Mouse (Mus musculus): ENCODE data around the gene Phospho1.

Gene Phospho1

DNA sequence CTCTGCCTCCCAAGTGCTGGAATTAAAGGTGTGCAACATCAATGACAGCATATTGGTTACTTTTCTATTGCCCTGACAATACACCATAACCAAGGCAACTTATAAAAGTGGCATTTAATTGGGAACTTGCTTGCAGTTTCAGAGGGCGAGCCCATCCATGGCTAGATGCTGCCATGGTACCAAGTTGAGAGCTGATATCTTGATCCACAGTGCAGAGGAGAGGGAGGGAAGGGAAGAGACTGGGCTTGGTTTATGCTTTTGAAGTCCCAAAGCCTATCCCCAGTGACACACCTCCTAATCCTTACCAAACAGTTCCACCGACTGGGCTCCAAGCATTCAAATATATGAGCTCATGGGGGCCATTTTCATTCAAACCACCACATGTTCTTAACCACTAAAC lies 10.2 kb upstream of the Phospho1 start:
- no peak for DNase-seq

DNA sequence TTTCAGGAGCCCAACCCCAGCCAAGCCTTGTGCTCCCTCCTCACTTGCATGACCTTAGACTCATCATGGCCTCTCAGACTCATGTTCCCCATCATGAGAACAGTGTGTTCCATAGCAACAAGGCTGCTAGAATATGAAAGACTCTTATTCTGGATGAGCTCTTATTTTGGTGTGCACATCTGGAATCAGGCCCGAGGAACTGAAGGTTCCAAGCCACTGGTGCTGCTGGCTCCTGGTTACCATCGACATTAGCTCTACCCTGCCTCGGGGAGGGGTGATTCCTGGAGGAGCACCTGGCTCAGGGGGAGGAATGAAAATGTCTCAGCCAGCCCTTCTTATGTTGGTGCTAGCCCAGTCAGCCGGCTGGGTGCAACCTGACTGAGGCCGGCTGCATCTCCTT lies 9.4 kb upstream of the Phospho1 start:
- no peak for DNase-seq

DNA sequence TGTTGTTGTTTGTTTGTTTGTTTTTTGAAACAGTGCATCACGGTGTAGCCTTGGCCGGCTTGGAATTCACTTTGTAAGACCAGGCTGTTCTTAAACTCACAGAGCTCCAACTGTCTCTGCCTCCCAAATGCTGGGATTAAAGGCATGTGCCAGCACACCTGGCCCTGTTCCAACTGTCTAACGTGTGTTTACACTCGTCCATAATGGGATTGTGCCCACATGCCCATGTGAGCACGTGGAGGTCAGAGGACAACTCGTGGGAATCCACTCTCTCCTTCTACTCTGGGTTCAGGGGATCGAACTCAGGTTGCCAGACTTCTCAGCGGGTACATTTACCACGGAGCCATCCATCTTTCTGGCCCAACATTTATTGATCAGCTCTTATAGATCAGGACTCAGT lies 8.9 kb upstream of the Phospho1 start:
- no peak for DNase-seq

DNA sequence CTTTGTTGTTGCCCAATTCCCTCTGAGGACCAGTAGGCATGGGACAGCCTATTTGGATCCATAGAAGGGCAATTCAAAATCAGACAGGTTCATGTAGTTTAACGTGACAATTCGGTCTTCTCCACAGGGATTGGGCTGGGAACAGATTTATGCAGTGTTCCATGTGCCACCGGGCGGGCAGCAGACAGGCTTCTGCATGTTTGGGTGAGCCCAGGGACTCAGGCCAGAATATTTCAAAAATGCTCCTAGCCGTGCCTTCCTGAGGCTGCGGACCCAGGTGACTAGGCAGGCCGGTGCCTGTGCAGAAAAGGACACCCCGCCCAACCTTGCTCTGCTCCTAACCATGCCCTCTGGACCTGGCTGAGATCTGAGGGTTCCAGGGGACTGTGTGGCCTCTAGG lies 5.2 kb upstream of the Phospho1 start:
- DNase-seq = no peak

DNA sequence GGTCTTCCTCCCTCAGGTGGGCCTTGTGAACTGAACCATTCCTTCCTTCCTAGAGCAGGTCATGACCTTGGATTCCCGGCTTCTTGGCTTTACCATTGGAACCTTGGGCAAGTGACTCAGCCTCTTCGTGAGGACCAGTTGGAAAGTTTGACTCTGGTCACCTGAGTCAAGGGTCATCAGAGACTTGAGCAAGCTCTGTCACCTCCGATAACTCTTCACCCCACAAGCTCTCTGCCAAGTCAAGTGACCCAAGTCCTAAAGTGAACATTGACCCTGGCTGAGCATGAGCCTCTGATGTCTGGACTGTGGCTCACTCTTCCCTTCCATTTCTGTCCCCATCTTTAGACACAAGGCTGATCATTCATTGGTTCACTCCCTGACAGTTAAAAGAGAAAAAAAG lies 2.8 kb upstream of the Phospho1 start:
- no peak for DNase-seq

DNA sequence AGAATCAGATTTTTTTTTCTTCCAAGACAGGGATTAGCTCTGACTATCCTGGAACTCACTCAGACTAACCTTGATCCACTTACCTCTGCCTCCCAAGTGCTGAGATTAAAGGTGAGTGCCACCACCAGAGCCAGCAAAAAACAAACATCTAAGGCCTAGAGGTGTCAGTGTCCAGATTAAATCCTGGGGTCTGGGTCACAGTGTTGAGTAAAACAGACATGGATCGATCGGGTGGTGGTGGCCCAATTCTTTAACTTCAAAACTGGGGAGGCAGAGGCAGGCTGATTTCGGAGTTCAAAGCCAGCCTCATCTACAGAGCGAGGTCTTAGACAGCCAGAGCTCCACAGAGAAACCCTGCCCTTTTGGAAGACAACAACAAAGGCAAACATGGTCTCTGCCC lies 1.9 kb upstream of the Phospho1 start:
- no peak for DNase-seq

DNA sequence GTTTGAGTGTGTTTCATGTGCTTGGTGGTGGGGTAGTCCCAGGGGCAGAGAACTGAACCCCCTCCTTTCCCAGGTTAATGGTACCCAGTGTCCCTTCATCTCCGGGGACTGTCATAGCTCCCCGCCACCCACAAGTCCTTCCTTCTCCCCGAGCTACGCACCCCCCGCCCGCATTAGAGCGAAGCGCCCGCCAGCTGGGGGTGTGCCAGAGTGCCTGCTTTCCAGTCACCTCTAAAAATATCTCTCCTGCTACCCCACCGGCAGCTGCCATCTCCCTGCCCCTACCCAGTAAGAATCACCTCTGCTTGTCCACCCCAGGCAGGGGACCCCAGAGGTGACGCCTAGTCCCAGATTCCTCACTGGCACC lies 561 bp downstream of the Phospho1 start:
- peak; percentile 72 for DNase-seq

DNA sequence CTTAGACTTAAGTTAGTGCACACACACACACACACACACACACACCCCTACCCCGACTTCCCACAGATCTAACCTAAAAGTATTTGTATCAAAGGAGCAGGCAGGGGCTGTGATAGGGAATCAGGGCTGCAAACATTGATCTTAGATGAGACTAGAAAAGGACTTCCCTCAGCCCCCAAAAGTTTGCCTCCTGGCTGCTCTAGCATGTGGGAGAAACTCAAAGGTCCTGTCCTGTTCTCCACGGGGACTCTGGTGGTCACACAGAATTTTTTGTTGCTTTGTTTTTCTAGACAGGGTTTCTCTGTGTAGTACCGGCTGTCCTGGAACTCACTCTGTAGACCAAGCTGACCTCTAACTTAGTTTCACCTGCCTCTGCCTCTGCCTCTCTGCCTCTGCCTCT lies 1.3 kb downstream of the Phospho1 start:
- DNase-seq = no peak

DNA sequence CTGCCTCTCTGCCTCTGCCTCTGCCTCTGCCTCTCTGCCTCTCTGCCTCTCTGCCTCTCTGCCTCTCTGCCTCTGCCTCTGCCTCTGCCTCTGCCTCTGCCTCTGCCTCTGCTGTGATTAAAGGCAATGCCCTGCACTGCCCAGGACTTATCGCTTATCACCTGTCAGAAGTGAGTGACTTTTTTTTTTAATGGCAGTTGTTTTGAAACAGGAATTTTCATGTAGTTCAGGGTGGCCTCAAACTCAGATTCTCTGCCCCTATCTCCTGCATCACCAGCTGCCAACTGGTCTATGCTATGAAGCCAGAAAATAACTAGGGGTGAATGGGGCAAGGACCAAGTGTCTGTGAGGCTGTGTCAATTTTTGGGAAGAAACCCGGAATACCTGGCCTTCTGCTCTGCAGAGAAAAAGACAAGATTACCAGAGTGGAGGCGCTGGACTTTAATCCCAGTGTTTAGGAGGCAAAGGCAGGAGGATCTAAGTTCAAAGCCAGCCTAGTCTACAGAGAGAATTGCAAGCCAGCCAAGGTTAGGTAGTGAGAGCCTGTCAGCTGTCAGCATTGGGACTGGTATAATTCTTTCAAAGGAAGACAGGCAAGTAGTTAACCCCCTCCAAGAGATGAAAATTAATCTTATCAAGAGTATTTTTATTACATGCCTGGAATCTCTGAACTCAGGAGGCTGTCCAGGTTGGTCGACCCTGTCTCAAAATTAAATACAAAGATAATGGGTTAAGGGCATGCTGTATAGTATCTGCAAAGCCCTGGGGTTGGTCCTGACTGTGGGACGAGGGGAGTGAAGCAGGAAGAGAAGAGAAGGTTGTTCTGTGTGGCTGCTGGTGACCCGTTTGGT lies 2.2 kb downstream of the Phospho1 start:
- no peak for DNase-seq

DNA sequence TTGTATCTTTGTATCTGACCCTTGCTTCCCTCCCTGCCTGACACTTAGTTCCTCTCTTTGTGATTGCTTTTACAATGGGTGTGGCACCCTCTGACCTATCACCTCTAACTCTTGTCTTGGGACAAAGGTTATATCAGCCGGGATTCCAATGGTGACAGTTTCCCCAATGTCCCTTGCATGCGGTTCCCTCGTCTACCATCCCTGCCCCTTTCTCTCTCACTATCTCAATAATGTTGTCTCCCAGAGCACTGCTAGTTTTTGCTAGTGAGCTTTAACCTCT lies 2.8 kb downstream of the Phospho1 start:
- DNase-seq = no peak

DNA sequence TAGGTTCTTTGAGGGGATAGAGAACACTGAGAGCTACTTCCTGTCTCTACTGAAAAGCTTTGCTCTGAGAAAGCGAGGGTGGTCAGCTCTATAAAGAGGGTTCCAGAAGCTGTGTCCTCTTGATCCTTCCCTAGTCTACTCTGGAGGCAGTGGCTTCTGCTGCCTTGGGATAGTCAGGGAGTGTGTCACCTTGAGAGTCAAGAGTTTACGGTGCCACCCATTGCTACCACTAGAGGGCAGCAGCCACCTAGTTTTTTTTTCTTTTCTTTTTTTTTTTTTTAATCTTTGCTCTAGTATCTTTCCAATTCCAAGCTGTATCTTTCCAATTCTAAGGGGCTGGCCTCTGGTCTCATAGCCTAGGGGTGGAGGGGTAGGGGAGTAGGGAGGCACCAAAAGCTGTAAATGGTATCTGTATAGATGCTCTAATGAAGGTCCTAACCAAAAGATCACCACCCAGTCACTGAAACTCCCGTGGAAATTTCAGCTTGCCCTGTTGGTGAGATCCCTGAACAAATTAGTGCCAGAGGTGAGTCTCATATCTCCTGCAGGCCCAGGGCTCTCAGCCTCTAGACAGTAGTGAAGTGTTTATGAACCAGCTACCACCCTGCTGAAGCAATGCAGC lies 3.3 kb downstream of the Phospho1 start:
- DNase-seq = peak; percentile 77

DNA sequence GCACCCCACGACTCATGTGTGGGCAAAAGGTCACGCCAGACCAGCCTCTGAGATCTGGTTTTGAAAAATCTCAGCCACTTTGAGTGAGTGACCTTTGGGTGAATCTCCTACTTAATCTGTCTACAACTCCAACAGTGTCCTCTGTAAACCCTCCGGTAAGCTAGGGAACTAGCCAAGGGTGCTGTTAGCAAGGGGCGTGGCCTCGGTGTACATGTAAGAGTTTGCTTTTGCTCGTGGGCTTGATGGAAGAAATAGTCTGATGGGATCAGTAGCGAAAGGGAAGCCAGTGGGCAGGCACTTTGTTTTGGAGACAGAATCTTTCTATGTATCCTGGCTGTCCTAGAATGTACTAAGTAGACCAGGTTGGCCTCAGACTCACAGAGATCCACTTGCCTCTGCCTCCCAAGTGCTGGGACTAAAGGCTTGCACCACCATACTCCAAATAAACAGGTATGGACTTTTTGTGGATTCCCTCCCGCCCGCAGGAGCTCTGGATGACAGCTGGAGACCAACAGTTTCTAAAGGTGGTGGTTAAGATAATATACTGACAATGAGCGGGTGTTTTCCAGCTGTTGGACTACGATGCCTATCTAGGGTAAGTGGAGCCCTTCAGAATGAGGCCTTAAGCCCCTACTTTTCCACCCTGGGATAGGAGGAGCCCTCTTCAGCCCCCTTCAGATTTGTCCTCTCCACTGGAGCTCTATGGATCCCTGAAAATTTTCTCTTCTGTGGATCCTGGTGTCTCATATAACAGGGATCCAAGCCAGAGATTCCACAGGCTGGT lies 4.1 kb downstream of the Phospho1 start:
- no peak for DNase-seq

DNA sequence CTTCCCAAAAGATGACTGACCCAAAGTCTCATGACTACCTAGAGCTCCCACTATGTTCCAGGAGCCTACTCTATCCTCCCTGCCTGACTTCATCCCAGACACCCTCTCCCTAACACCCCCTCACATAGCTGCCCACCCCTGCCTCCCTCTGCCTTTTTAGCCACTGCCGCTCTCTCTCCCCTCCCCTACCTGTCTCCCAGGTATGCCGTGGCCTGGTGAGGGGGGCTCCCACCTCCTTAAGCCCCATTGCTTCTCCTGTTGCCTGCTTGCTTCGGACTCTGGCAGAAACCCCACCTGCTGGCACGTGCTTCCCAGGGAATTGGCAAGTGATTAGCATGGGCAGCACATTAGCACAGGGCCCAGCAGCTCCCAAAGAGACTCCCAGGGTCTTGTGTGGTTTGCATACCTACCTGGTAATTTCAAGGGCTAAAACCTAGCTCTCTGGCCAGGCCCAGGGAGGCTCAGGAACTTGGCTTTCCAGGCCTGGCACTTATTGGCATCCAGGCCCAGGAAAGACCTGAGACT lies 5.3 kb downstream of the Phospho1 start:
- no peak for DNase-seq

DNA sequence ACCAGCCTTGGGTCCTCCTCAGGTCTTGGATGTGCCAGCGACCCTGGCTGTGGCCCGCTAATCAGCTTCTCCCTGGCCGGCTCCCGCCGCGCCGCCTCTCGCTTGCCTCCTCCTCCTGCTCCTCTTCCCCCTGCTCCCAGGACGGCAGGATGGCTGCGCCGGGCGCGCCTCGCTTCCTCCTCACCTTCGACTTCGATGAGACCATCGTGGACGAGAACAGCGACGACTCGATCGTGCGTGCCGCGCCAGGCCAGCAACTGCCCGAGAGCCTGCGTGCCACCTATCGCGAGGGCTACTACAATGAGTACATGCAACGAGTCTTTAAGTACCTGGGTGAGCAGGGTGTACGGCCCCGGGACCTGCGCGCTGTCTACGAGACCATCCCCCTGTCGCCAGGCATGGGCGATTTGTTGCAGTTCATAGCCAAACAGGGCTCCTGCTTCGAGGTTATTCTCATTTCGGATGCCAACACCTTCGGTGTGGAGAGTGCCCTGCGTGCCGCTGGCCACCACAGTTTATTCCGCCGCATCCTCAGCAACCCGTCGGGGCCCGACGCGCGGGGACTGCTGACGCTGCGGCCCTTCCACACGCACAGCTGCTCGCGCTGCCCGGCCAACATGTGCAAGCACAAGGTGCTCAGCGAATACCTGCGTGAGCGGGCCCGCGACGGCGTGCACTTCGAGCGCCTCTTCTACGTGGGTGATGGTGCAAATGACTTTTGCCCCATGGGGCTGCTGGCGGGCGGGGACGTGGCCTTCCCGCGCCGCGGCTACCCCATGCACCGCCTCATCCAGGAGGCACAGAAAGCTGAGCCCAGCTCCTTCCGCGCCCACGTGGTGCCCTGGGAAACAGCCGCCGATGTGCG lies 6.3 kb downstream of the Phospho1 start:
- no peak for DNase-seq

DNA sequence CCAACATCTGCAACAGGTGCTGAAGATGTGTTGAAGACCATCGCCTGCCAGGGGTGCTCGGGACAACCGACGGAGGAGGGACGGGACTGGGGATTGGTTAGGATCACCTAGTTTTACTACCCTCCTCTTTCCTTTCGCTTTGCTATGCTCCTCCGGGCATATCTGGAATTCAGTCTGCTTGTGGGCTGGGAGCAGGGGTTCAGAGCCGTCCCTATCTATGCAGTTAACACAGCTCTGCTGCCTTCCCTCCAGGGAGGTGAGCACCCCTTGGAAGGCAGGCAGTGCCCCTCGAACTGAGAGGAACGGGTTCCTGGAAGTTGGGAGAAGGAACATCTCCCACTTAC lies 6.9 kb downstream of the Phospho1 start:
- DNase-seq = no peak

DNA sequence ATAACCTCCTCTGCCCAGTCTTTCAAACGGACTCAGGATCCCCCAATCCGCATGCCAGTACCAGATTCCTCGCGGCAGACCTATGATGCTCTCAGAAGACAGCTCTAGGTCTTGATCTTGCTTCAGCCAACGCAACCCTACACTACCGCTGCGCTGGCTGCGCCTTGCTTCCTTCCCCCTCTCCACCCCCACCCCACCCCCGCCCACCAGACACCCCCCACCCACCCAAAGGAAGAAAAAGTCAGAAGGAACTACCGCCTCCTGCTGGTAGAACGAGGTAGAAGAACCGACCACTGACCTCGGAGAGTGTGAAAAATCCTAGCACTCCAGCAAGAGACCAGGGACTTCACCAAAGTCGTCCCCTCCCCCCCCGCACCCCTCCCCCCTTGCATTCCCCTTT lies 7.3 kb downstream of the Phospho1 start:
- DNase-seq = no peak

DNA sequence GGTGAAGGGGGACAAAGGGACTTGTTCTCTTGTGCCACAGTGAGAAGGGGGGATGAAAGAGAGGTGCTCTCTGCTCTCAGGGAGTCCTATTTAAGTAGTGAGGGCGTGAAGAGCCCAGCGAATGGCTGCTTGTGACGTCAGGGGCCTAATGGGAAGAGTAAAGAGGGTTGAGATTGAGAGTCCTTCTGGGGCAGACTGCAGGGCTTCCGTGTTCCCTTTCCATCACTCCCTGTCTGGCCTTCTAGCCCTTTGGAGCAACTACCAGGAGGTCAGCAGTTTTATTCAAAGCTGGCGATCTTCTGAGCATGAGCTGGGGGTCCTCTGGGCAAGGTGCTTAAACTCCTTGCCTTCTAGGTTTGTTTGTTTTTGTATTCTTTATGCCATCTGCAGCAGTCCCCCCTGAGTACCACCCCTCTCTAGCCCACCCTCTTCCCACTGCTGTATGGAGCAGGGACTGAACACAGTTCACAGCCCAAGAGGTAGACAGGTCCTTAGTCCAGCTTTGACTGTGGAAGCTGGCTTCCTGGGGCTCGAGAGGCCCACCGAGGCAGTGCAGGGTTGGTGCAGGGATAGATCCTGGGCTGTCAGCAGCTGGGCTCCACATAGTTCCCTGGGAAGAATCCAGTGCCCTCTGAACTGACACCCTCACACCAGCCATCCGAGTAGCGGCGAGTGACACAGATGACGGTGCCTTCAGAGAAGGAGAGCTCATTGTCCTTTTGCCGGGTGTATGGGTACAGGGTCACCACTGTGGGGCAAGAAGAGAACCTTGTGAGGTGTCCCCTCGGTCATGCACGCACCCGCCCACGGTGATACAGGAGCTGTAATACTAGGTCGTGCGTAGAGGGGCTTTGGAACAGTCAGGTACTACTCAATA lies 8.1 kb downstream of the Phospho1 start:
- no peak for DNase-seq

DNA sequence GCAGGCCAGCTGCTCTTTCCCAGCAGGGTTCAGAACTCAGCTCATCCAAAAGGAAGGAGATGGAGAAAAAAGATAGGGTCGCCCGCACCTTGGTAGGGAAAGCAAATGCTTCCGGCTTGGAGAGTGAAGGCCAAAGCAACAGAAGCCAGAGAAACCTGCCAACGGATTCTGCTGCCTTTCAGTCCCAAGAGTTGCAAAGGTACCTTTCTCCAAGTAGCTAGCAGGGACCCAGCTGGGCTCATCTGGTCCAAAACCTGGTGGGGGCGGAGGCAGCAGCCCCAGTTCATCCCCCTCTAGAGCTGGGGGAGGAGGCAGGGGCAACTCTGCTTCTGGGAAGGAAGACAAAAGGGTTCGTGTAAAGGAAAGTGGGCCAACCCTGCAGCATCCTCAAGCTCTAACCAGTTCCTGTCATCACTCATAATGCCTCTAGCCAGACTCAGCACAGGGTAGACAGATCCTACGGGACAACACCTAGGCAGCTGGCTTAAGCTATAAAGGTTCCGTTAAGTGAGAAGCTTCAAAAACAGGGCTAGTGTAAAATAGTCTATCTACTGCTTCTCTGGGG lies 8.8 kb downstream of the Phospho1 start:
- no peak for DNase-seq

DNA sequence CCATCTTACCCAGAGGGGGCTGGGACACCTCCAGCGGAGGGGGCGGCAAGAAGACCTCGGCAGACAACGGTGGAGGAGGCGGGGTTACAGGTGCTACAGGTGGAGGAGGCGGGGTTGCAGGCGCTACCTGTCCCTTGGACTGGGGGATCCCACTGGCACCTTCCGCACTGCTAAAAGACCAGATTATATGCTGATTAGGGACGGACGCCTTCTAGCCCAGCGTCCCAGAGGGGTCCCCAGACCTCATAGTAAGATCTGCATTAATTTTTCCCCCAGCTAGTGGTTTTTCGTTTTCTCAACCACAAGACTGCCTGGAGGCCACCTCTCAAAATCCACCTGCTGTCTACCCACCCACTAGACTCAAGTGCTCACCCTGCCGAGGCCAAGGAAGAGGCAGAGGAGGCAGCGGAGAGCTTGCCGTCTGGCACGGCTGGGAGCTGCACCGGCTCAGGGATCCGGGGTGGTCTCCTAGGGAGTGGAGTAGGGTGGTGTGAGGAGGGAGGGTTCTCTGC lies 9.4 kb downstream of the Phospho1 start:
- no peak for DNase-seq

DNA sequence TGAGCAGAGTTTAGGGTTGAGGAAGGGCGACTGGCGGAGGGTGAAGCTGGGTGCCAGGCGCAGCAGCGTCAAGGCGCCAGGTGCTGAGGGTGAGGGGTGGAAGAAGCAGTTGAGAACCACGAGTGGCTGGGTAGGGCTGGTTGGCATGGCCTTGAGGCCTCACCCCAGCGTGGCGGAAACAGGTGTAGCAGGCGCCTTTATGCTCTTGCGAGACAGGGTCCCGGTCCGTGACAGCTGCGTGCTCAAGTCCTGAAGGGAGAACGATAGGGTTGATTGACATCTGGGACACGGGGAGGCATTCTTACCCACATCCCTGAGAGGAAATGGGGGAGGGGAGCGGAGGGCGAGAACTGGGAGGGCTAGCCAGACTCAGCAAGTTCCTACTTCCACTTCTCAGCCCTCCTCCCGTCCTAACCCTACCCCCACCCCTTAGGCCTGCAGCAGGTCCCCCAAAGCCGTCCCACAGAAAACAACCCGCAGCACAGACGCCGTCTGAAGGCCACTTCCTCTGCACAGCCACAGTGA lies 9.9 kb downstream of the Phospho1 start:
- DNase-seq = no peak
